Mouse (Mus musculus) embryonic facial prominence, embryonic 11.5 days (tissue): ENCODE results near the gene Gkn1. TPM values are rescaled to one million over a fixed set of nuclear protein-coding genes. Genes with fewer than 3 reads are reported as not detected.

ENCODE experiments used
- ATAC-seq: fragments of 200-750 bp; cut with Nextera tagmentation; replicated peaks from 2 replicates; pipeline ENCODE4 v1.8.0; 2017; ENCODE audit warnings: low read depth; ENCODE audit not compliant: insufficient number of reproducible peaks, low FRiP score, low TSS enrichment
- DNase-seq: peaks from one replicate; pipeline ENCODE4 v3.0.0-alpha.2; 2015; ENCODE audit warnings: low spot score
- H3K27ac ChIP-seq: fragments of 300-500 bp; sonication (generic); replicated peaks from 2 replicates; pipeline ENCODE4 v1.5.1; 2014; ENCODE audit warnings: mild to moderate bottlenecking, low read depth, low read length, control low read depth
- H3K27me3 ChIP-seq: fragments of 300-500 bp; sonication (generic); 2 replicates; pipeline ENCODE4 v1.6.1; 2014; ENCODE audit warnings: mild to moderate bottlenecking, low read length, moderate library complexity, mixed read lengths; ENCODE audit not compliant: control insufficient read depth, insufficient read depth
- H3K36me3 ChIP-seq: fragments of 300-500 bp; sonication (generic); replicated peaks from 2 replicates; pipeline ENCODE4 v1.6.1; 2014; ENCODE audit warnings: low read depth, mild to moderate bottlenecking, low read length, moderate library complexity, mixed read lengths; ENCODE audit not compliant: control insufficient read depth, insufficient read depth
- H3K4me1 ChIP-seq: fragments of 300-500 bp; sonication (generic); 2 replicates; pipeline ENCODE4 v1.6.1; 2014; ENCODE audit warnings: low read length, mixed read lengths; ENCODE audit not compliant: control insufficient read depth, insufficient read depth
- H3K4me2 ChIP-seq: fragments of 300-500 bp; sonication (generic); 2 replicates; pipeline ENCODE4 v1.6.1; 2014; ENCODE audit warnings: low read depth, mild to moderate bottlenecking, control low read depth, low read length, moderate library complexity
- H3K4me3 ChIP-seq: fragments of 300-500 bp; sonication (generic); 2 replicates; pipeline ENCODE4 v1.5.1; 2014; ENCODE audit warnings: low read depth, low read length, control low read depth
- H3K9ac ChIP-seq: fragments of 300-500 bp; sonication (generic); replicated peaks from 2 replicates; pipeline ENCODE4 v1.6.1; 2014; ENCODE audit warnings: mild to moderate bottlenecking, control low read depth, low read length
- H3K9me3 ChIP-seq: fragments of 300-500 bp; sonication (generic); replicated peaks from 2 replicates; pipeline ENCODE4 v1.6.1; 2016; ENCODE audit warnings: mild to moderate bottlenecking, low read length, inconsistent platforms, mixed read lengths; ENCODE audit not compliant: control insufficient read depth
- WGBS: fragments of 180-500 bp; shearing (Covaris S2); extraction: QIAGEN DNeasy Blood & Tissue Kit; methylation state at CpG from one replicate; pipeline ENCODE4 v1.1.7; 2014; 5-methylcytosine and 5-hydroxymethylcytosine counted together
- polyA plus RNA-seq: library from polyadenylated mRNA; unstranded; fragments of >200 nt; fragmentation: Nextera tagmentation; extraction: Ambion mirVana; gene quantifications from 2 replicates; pipeline ENCODE4 v1.2.1, GENCODE M21; 2014

Gene Gkn1
- polyA plus RNA-seq, 1 experiment from 2014 or later, result not detected

- Histone ChIP-seq H3K27me3 (no peaks in the 10 kb centered on the region), H3K4me3 (peak within 1 kb of the TSS; percentile 81), H3K4me2 (peak within 1 kb of the TSS; percentile 81), H3K4me1 (peaks cover 3% of the 10 kb centered on the region; the same call in 1 of the 2 replicates), H3K9me3 (no peaks in the 10 kb centered on the region), H3K36me3 (no peaks in the 10 kb centered on the region), H3K9ac (peak within 1 kb of the TSS; percentile 96), H3K27ac (peak within 1 kb of the TSS; percentile 88)
- DNase-seq (peak; percentile 80), ATAC-seq (peak; percentile 85)
- WGBS, result under 1% methylated on average over 54 of the region's 54 CpGs
These were observed 15.4 kb downstream of the Gkn1 start, which contains the start of gene Antxr1 for GRCm38 (mm10) chr6:87335091-87335934. Antxr1 (minus strand) TSS chr6:87335821.

DNA sequence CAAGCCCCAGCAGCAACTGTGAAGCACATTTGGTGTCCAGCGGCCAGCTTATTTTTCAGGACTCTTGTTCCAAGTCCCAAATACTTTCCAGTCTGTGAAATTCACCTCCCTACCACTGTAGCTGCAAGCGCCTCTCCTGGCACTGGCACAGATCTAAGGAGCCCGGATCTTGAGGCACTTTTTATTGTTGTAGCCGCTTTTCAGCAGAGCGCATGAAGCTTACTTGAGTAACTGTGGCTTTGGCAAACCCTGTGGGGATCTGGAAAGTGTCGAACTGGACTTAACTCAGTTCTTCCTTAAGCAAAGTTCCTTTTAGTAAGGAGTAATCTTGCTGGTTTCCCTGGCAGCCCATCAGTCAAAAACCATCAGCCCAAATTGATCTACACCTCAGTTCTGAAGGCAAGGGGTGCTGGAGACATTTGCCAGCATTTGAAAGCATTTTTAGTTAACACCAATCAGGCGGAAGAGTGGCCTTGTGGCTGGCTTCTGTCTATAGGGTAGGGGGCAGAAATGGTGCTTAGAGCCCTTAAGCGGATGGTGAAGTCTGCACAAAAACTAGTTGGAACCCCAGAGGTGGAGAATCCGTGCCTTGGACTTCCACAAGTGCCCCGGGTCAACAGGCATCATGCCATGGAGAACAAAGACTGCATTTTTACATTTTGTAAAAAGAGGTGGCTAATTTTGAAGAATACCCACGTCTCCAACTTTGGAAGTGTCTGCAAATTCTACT lies 16.2 kb downstream of the Gkn1 start:
- H3K27me3 ChIP-seq, result no peaks in the 10 kb centered on the region
- DNase-seq, result peak; percentile 59
- peak overlapping the region; percentile 81 for H3K4me3 ChIP-seq
- H3K4me1 ChIP-seq, result peaks cover 3% of the 10 kb centered on the region; the same call in 1 of the 2 replicates
- peak overlapping the region; percentile 96 for H3K9ac ChIP-seq
- no peak overlapping the region for H3K27ac ChIP-seq
- ATAC-seq, result no peak
- no peaks in the 10 kb centered on the region for H3K9me3 ChIP-seq
- WGBS, result 10% methylated on average over 11 of the region's 11 CpGs
- H3K36me3 ChIP-seq, result no peaks in the 10 kb centered on the region
- H3K4me2 ChIP-seq, result peak overlapping the region; percentile 81

DNA sequence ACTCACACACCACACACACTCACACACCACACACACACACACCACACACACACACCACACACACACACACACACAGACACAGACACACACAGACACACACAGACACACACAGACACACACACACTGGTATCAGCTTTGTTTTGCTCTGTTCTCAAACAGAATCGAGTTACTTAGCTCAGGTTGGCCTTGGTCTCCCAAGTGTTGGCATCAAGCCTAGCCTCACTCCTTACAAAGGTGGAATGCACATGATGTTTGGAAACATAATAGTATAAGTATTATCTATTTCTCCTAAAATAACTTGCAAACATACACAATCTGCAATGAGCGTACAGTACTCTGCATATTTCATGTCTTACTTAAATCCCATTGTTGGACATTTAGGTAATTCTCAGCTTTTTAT lies 18.4 kb downstream of the Gkn1 start:
- no peaks in the 10 kb centered on the region for H3K27me3 ChIP-seq
- peaks cover 3% of the 10 kb centered on the region; the same call in 1 of the 2 replicates for H3K4me1 ChIP-seq
- H3K4me3 ChIP-seq, result no peak overlapping the region
- no peak overlapping the region for H3K9ac ChIP-seq
- no peak for DNase-seq
- 85% methylated on average over 2 of the region's 2 CpGs for whole genome bisulfite sequencing
- no peaks in the 10 kb centered on the region for H3K36me3 ChIP-seq
- H3K9me3 ChIP-seq, result no peaks in the 10 kb centered on the region
- no peak for ATAC-seq
- H3K27ac ChIP-seq, result no peak overlapping the region
- H3K4me2 ChIP-seq, result no peak overlapping the region

DNA sequence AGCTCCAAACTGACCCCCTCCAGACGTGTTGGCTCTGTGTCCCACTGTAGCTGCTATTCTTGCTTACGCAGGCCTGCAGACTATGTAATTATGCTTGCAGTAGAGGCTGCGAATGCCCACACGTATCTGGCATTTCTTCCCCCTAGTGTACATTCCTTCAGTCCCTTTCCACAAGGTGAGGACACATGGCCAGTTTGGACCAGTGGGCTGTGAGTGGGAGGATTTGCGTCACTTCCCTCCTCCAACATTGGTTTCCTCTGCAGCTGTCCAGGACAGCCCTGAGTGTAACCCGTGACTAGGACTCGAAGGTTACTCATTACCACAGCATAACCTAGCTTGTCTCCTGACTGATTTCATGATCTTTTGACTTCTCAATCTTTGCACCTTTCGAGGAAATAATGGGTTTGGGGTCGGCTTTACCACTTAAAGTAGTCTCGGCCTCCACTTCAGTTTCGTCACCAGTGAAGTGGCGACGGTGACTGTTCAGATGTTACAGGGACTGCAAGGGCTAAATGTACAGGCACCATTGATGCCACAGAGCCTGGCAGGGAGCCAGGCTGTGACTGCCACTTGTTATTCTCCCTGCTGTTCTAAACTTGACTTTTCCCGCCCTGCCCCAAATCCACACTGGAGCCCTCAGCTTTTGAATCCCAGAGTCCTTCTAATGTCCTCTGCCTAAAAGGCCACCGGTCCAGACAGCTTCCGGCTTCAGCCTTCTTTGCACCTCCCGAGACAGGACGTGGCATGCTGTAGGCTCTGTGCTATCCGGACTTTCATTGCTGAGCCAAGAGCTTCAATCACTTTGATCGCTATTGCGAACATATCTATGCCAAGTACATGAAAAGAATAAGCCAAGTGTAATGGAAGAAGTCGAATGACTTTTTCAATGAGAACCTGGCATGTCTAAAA lies 22.2 kb downstream of the Gkn1 start:
- Histone ChIP-seq H3K36me3 (no peaks in the 10 kb centered on the region), H3K4me2 (no peak overlapping the region), H3K9me3 (no peaks in the 10 kb centered on the region), H3K27ac (no peak overlapping the region), H3K9ac (no peak overlapping the region), H3K4me3 (no peak overlapping the region), H3K4me1 (no peaks in the 10 kb centered on the region; the same call in 1 of the 2 replicates), H3K27me3 (no peaks in the 10 kb centered on the region)
- WGBS, result 87% methylated on average over 22 of the region's 22 CpGs
- ATAC-seq (no peak), DNase-seq (no peak)

DNA sequence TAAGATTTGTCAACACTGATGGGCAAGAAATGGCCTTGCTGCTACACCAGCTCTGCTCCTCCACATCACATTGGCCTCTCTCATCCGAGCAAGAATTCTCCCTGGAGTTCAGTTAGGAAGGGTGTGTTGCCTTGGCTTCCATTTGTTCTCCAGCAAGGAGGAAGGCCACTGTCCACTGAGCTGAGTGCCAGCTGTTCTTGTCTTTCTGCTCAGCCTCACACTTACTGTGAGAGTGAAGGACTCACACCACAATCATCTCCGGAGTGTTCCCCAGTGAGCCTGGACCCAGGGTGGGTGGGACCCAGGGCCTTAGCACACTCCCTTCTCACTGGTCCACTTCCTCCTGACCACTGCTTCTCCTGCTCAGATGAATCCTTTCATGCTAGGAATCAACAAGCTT lies 23.8 kb downstream of the Gkn1 start:
- no peak overlapping the region for H3K4me2 ChIP-seq
- 89% methylated on average over 2 of the region's 2 CpGs for WGBS
- no peaks in the 10 kb centered on the region for H3K9me3 ChIP-seq
- no peak for DNase-seq
- no peak overlapping the region for H3K27ac ChIP-seq
- H3K36me3 ChIP-seq, result no peaks in the 10 kb centered on the region
- no peaks in the 10 kb centered on the region for H3K27me3 ChIP-seq
- H3K4me1 ChIP-seq, result no peaks in the 10 kb centered on the region; the same call in 1 of the 2 replicates
- no peak overlapping the region for H3K9ac ChIP-seq
- no peak overlapping the region for H3K4me3 ChIP-seq
- ATAC-seq, result no peak

DNA sequence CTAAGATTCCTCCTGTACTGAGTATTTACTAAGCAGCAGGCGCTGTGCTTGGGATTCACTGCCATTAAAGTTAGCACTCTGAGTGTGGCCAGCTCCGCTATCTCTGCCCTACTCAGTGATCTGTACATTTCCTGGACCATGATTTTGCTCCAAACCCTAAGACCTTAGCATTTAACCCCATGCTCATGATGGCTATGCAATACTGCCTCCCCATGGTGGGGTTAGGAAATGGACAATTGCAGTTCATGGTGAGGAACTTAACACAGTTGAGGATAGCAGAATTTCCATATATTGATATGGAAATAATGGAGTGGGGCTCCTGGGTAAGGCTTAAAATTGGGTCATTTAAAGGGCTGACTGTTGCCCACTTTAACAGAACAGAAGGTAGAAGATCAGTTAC lies 27.4 kb downstream of the Gkn1 start:
- Histone ChIP-seq H3K4me3 (no peak overlapping the region), H3K9me3 (no peaks in the 10 kb centered on the region), H3K27me3 (no peaks in the 10 kb centered on the region), H3K36me3 (no peaks in the 10 kb centered on the region), H3K9ac (no peak overlapping the region), H3K27ac (no peak overlapping the region), H3K4me1 (no peaks in the 10 kb centered on the region), H3K4me2 (no peak overlapping the region)
- DNase-seq, result peak; percentile 31
- no peak for ATAC-seq
- 84% methylated on average over 2 of the region's 2 CpGs for WGBS

DNA sequence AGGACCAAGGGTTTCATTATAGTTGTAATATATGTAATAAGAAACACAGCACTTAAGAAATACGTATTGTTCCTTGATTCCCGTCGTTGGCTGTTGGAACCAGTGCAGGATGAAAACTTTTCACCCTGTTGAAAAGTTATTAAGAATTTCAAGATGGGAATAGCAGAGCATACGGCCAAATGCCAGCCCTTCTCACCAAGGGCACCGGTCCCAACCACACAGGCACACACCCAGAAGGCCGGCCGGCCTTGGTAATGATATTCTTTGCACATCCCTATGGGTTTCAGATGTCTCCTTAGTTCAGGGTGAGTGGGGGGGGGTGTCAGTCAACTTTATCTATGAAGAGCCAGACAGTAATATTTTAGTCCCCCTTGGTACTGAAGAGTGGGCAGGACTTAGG lies 32.1 kb downstream of the Gkn1 start:
- Histone ChIP-seq H3K9ac (no peak overlapping the region), H3K27ac (no peak overlapping the region), H3K4me2 (no peak overlapping the region), H3K27me3 (no peaks in the 10 kb centered on the region), H3K4me1 (no peaks in the 10 kb centered on the region), H3K36me3 (no peaks in the 10 kb centered on the region), H3K4me3 (no peak overlapping the region), H3K9me3 (no peaks in the 10 kb centered on the region)
- WGBS, result 91% methylated on average over 7 of the region's 7 CpGs
- DNase-seq, result no peak
- ATAC-seq, result no peak
